Mouse (Mus musculus) adrenal gland, adult (tissue): ENCODE measurements around the gene Stag2.

Experiments
- DNase-seq, 2 experiments: peaks; one replicate each; pipeline ENCODE4 v3.0.0; 2022 to 2023; ENCODE audit warnings: low spot score in 1 of 2; ENCODE audit not compliant: inconsistent age in 2 of 2

Stag2 gene

DNA sequence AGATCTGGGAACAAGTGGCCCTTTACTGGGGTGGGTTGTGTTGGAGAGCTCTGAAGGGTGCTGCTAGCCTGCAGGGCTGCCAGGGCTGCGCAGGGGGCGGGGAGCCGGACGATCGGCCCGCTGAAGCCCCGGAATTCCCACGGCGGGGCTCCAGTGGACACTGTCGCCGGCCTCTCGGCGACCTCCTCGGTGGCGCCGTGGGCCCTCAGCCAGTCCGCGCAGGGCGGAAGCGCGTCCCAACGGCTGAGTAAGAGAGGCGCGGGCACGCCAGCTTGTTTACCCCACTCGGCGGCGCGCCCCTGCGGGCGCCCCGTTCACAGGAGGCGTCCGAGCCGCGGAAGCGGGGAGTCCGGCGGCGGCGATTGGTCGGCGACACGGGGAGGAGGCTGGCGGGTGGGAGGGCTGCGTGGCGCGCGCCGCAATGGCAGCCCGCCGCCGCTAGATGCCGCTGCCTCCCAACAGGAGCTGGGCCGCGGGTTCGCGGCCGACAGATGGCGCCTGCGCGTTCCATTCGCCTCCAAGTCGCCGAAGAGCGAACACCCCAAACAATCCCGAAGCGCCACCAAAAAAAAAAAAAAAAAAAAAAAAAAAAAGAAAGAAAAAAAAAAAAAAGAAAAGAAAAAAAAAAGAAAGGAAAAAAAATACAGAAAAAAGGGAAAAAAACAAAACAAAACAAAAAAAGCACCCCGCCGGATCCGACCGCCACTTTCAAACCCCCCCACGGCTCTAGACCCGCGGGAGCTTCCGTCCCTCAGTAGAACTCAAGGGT is at the start of gene Stag2:
Gene Stag2, plus strand, starts transcription at position 530 of the 769 bp plus-strand sequence.
- peak; percentile 92 to 94 for DNase-seq

DNA sequence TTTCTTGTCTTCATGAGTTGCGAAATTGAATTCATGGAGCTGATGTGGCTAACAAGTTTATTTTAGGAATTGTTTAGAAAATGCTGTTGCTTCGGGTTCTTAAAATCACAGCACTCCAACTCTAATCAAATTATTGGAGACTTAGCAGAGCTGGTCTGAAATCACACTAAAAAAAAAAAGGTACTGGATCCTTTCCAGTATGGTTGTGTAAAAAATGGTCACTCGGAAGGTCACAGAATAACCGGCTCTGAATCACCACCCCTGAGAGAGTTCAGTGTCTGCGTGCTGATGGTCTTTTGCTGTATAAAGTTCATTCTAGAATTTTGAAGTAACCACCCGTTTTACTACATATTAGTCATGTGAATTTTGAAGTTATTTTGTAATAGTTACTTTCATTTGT is 42.0 kb upstream of the Stag2 start:
- DNase-seq = peak; percentile 20 to 74

DNA sequence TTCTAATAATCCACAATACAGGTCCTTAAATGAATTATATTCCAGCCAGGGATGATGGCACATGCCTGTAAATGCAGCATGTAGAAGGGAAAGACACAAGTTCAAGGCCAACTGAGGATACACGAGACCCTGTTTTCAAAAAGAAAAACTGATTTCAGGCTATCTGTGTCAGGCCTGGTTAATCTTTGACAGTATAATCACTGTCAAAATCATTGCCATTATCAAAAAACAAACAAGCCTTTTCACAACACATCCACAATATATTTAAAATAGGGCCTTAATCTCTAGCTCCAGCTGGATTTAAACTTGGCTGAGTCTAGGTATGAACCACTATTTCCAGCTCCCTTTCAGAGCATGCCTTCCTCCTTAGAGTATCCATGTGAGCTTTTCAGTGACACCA is 38.5 kb upstream of the Stag2 start:
- DNase-seq = no peak

DNA sequence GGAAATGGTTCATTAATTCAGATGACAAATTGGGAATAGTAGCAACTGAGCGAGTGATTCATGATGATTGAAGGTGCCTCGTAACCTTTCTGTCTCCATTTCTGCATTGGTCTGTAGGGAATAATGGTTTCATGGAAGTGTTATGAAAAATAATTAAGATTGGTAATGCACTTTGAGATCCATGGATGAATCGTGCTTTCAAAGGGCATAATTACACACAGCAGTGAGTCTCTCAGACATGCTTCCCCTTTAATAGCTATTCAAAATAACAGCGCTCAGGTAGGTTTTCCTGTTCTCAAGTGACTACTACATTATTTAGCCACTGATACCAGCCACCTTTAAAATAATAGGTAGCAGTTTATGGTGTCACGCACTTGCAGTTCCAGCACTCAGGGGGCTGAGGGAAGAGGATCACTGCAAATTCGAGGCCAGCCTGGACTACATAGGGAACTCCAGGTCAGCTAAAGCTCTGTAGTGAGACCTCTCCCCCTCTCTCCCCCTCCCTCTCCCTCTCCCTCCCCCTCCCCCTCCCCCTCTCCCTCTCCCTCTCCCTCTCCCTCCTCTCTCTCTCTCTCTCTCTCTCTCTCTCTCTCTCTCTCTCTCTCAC is 29.6 kb upstream of the Stag2 start:
- no peak for DNase-seq

DNA sequence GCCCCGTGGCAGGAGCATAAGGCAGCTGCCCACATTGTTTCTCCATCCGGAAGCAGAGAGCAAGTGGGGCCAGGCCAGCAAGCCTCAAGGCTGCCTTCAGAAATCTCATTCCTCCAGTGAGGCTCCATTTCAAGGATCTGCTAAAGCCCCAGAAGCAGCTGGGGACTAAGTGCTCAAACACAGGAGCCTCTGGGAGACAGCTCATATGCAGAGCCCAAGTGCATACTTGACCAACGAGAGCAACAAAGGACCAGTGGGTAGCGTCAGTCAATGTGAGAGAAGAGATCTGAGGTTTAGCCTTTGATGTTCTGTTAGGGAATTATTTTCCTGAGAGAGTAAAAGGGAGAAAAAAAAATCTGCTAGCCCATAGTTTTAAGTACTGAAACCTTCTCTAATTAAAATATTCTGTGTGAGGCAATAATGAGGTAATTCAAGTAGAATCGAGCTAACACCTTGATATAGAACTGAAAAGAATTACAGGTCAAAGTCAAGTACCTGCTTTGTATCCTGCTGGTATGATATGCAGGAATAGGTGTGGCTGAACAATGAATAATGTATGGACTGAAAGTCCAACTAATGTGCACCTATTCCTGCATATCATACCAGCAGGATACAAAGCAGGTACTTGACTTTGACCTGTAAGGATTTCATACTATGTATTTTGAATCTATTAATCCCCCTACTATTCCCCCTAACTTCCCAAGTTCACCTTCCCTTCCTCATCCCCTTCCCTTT is 24.0 kb upstream of the Stag2 start:
- no peak for DNase-seq

DNA sequence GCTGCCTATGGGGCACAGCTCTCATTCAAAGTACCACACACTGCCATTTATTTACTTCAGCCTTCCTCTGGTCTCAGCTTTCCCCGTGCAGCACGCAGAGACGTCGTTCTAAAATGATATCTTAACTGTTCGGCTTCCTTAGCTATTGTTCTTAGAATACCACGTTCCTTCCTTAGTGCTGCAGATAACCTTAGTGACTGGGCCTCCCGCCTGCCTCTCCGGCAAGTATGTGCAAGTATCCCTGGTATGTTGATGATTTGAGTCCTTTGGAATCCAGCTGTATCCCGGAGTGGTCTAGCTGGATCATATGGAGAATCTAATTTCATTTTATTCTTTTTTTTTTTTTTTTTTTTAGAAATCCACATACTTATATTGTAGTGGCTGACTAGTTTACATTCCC is 9.2 kb upstream of the Stag2 start:
- no peak for DNase-seq

DNA sequence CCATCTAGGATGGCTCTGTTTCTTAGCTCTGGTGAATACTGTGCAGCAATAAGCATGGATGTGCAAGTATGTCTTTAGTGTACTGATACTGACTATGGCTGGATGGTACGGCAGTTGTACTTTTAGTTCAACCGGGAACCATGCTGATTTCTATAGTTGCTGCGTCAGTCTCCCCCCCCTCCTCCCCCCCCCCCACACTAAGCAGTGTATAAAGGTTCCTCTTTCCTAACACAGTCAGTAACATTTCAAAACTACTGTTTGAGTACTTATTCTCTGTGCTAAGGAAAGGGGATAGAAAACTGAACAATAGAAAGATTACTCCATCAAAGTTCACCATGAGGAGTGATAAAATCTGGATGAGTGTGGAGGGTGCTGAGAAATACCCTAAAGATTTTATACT is 6.5 kb upstream of the Stag2 start:
- DNase-seq = no peak

DNA sequence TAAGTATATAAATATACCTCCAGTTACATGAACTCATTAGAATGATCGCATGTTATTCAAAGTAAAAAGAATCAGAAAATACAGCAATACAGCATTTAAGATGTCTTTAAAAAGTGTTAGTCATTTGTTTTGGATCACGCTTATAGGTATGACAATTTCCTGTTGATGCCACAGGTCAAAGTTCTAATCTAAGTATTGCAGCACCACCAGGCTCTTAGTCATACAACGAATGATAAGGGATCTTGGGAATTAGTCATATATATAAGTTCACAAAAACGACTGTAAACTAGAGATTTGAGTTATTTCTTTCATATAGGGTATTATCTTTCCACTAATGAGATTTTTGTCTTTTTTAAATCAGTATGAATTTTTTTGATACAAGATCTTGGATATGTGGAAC is 5.1 kb upstream of the Stag2 start:
- no peak for DNase-seq

DNA sequence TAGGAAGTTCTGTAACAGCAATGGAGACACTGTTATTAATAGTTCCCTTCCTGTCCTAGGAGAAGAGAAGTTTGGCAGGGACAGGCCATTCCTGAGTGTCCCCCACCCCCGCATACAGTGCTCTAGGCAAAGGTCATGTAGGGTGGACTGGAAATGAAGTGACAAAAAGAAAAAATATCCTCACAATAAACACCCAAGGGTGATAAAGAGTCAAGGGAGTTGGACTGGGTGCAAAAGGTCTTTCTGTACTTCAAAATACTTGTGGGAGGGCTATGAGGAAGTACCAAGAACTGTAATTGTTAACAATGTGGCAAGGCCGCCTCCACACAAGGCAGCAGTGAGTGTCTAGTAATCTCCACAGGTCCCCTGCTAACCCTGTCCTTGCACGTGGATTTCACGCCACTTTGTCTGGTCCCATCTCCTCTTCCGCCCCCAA is 1.1 kb upstream of the Stag2 start:
- DNase-seq = peak; percentile 31 to 65

DNA sequence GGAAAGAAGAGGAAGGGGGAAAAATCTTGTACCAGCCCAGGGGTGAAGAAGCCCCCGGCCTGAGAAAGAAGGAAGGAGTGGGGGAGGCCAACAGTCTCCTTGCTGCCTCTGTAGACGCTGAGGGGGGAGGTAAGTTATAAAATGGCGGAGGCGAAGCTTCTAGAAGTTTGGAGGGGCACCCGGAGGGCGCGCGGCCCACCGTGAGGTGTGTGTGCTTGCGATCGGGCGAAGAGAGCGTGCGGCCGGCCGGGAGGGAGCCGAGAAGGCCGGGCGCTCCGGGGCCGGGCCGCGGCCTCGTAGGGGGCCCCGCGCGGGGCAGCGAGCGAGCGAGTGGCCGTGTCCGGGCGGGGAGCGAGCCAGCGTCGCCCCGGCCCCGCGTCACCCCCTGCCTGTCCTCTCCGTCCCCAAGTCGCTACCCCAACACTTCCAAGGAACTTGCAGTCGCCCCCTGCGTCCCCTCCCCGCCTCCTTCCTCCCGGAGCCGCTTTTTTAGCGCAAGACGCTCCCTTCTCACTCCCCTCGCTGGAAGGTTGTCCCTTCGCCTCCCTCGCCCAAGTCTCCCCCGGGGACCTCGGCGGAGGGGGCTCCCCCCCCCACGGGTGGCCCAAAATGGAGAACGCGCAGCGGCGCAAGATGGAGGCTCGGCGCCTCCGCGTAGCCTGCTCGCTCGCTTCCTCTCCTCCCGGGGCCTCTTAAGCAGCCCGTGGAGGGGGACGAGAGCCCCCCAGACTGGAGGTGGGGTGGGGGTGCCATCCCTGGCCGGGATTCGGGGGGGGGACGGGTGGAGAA is 634 bp downstream of the Stag2 start:
- DNase-seq = peak; percentile 70 to 85

DNA sequence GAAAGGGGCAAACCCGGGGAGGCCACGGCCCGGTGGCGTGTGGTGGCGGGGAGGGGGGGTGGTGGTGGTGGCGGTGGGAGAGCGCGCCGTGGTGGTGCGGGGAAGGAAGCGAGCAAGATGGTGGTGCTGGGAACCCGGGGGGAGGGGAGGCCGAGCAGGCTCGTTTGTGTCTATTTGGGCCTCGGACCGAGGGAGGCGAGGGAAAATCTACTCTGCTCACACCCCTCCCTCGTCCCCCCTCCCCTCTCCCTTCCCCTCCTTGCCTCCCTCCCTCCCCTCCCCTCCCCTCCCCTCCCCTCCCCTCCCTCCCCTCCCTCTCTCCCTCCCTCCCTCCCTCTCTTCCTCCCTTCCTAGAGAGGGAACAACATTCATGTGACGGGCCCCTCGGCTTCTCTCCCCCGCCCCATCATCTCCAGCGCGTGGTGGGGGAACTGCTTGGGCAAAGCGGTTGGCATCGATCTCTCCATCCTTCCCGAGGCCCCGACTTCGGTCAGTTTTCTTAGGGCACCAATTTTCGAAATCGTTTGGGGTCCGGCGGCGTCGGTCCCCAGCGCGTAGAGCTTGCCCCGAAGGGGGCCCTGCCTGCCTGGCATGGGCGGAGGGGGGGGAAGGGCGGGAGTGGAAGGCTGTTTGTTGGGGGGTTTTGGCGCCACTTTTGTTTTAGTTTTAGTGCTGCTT is 1.4 kb downstream of the Stag2 start:
- DNase-seq = peak; percentile 79 to 86

DNA sequence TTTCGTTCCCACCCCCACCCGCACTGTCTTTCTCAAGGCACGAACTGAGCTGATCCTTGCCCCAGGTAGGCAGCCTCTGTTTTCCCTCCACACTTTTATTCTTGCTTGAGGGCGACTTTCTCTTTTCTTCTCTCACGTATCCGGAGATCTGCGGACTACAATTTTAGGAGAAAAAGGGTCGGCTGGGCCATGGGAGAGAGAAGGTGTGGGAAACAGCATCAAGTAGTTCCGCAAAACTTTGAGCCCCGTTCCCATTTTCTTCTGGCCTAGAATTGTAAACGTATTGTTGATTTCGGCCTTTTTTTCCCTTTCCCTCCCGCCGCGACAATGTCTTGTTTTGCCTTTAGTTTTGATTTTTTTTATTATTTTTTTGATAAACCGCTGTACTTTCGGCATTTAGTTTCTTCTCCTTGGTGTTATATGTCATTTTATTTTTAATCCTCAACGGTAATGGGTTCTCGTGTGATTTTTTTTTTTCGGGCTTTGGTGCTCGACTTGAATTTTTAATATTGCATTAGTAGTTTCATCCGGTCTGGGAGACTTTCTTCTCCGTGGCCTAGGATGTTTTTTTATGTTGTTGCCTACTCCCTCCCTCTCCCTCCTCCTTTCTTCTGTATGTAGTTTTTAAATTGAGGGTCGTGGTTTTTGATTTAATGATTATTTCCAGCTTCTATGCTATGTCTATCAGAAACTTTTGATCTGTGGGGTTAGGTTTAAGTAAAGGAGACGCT is 2.1 kb downstream of the Stag2 start:
- DNase-seq = peak; percentile 13 to 69

DNA sequence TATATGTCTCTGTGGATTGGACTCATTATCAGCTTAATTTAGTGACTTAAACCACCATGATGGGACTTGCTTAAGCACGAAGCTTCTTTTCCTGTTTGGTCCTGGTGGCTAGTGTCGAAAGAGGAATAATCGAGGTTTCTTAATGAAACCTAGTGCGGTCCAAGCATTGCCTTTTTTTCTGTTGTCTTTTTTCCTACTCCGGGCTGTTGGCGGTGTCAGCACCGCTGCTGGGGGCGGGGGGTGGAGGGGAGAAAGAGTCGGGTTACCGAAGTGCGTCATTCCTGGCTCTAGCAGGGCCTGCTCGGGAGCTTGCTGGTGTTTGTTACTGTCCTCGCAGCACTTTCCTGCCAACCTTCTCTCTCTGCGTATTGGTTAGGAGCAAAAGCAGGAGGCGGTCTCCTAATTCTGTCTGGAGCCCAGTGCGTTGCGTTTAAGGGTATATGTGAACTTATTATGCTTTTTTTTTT is 2.8 kb downstream of the Stag2 start:
- DNase-seq = peak; percentile 87 to 94

DNA sequence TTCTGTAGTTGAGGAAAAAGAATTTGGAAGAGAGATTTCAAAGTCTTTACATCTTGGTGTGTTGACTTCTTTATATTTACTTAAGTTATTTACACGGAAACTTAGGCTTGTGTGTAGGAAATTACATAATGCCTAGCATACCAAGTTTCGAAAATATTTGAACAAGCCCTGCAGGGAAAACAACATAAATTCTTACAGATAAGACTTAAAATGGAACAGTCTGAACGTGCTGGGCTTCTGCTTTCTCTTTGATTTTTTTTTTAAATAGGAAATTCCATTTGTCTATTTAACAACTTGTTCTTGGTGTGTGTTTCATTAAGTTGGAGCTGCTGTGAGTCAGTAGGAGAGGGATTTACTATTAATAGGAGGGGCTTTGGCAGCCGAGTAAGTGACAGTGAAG is 3.9 kb downstream of the Stag2 start:
- DNase-seq = peak in 1 of 2 experiments; percentile 60

DNA sequence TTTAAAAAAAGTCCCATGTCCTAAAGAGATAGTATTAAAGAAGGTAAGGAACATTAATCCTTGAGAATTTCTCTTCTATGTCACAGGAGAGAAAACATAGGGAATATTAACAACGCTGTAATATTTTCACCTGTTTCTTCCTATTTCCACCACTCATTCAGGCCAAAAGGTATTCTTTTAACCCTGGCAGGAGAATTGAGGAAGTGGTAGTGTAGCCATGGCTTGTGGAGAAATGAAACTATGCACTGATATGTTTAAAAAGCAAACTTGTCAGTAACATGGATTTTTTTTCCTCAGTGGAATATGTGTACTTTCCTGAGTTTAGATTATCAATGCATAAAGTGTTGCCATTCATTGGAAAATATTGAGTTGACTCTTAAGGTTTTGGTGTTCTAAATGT is 16.3 kb downstream of the Stag2 start:
- DNase-seq = no peak

DNA sequence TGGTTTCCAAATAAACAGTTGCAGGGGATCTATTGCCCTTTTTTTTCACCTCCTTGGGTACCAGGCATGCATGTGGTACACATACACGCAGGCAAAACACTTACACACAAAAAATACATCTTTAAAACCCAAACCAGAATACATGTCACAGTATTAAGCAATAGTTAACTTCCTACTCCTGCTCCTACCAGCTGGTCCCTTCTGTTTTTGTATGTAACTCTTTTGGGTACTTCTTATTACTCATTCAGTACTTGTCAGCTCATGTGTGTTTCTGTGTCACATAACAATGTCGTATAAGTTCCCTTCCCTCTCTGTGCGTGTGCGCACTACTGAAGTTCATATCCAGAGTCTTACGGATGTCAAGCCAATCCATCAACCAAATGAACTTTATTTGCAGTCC is 21.7 kb downstream of the Stag2 start:
- DNase-seq = no peak

DNA sequence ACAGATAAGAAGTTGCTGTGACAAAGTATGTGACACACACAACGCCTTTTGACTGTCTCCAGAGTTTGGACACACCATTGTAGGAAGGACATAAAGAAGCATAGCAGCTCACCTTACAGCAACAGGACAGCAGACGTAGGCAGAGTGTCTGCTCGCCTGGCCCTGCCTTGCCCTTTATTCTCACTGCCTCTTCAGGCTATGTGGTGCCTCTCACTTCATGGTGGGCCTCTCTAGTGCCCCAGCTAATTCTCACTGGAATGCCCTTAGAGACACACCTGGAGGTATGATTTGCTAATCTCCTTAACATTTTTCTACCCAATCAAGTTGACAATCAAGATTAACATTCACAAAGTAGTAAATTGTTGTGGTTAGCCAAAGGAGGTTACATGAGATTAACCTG is 38.5 kb downstream of the Stag2 start:
- DNase-seq = no peak

DNA sequence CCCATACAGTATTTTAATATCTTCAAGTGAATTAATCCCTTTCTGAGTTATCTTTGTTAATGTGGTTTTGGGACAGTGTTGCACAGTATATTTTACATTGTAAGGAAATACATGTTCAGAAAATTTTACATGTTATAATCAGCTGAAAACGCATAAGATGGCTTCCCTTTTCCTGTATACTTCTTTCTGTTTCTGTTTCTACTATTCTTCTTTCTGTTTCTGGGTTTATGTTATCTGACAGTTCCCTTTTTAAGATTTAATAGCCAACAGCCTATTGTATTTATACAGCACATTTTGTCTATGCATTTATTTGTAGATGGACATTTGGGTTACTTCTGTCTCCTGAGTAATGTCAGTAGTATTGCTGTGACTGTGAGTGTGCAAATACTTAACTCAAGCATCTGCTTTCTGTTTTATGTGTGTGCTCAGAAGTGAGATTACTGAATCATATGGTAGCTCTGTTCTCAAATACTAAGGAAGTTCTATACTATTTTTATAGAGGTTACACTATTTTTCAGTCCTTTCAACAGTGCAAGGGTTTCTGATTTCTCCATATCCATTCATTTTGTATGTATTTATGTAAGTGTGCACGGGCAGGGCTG is 39.8 kb downstream of the Stag2 start:
- DNase-seq = no peak

DNA sequence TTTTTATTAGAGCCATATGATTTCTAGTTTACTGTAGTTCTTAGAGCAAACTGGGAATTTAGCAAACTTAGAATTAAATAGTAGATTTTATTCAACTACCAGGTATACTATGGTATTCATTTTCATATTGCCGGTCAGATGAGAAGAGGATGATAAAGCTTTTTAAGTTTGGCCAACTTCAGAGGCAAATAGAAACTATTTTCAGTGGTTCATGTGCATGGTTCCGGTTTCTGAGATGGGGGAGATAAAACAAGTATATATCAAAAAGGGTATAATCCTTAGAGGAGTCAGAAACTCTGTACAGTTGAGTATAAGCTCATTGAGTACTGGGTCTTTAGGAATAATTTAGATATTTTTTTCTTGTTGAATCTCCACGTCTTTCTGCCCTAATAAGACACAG is 45.5 kb downstream of the Stag2 start:
- DNase-seq = no peak

DNA sequence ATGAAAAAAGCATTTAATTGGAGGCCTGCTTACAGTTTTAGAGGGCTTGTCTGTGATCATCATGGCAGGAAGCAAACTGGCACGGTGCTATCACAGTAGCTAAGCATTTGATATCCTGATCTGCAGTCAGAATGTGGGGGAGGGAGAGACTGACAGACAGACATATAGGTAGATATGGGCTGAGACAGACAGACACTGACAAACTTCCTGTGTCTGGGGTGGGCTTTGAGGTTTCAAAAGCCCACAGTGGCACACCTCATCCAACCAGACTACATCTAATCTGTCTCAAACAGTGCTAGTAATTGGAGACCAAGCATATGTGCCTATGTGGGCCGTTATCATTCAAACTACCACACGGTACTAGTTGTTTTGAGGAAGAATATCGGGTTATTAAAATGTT is 53.4 kb downstream of the Stag2 start:
- no peak for DNase-seq
